Mouse (Mus musculus) heart, adult 18-20 months (tissue): ENCODE measurements at regions not wholly inside any gene's neighbourhood (a gene's known extent, or its start where the extent isn't known, plus 50 kb on each side); places are given as distances from the start of the nearest gene placed in this dataset.

ENCODE experiments used
- DNase-seq, 2 experiments: peaks; one replicate each; pipeline ENCODE4 v3.0.0; 2021 to 2022; ENCODE audit warnings: mixed read lengths in 1 of 2

DNA sequence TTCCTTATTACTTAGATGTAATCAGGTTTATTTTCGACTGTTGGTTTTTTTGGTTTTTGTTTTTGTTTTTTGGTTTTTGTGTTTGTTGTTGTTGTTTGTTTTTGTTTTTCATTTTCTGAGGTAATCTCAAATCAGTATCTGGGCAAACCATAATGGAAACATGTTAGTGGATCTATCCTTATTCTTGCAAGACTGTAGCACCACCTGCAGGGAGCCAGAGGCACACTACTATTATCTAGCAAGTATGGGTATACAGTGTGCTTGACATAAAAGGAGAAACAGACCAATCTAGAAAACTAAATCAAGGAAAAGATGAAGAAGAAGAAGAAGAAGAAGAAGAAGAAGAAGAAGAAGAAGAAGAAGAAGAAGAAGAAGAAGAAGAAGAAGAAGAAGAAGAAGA lies 552.4 kb downstream of the Rfpl4b start:
- DNase-seq: peak; percentile 18 to 50

DNA sequence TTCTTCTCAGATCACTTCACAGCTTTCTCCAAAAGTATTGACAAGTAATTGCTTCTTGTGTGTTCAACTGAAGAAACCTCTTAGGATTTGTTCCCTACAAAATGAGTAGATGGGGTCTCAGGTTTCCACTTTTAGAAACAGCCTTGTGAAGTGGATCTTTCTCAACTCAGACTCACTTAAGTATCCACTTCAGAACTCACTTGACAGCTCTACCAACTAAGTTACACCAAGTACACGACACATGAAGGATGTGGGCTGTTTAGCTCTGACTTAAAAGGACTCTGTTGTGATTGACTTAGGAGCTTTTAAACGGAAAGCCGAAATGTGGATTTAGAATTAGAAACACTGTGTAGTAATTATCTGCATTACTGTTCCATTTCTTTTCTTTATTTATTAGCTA lies 556.0 kb downstream of the Rfpl4b start:
- DNase-seq: no peak

DNA sequence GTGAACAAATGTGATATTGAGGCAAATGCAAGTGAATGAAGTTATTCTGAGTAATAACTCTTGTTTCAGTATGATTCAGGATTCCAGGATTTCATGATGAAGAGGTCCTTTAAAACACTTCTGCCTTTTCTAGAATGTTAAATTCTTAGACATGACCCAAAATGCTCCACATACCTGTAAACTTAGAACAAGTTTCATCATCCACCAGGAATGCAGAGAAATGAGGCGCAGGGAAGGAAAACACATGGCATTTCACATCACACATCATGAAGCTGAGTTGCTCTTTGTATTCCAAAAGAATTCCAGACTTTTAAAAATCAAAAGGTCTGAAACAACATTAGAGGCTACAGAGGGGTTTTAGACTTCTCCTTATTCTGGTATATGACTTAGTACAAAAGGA lies 574.8 kb downstream of the Rfpl4b start:
- no peak for DNase-seq
